Mouse (Mus musculus) cortical plate, adult 2 months (tissue): ENCODE results near the gene Auts2.

Experiments used
- CTCF ChIP-seq: fragments of 200-500 bp; IDR thresholded peaks from 2 replicates; pipeline ENCODE4 v1.5.1; 2011; ENCODE audit warnings: mild to moderate bottlenecking, control low read depth, low read length; ENCODE audit not compliant: insufficient read depth; ENCODE audit errors: extremely low read depth
- POLR2A ChIP-seq: fragments of 200-500 bp; IDR thresholded peaks from 2 replicates; pipeline ENCODE4 v1.6.1; 2011; ENCODE audit warnings: mild to moderate bottlenecking, low read length, control low read depth; ENCODE audit not compliant: insufficient read depth; ENCODE audit errors: extremely low read depth

GRCm38 (mm10) chr5:132092721-132093120 lies 450.4 kb downstream of the Auts2 start:
- no peak for TF ChIP-seq POLR2A
- no peak for TF ChIP-seq CTCF
